Mouse (Mus musculus) hindbrain, embryonic 11.5 days (tissue): Measurements from ENCODE around the gene Hacd4. TPM values are rescaled to one million over a fixed set of nuclear protein-coding genes. Genes with fewer than 3 reads are reported as not detected.

Experiments
- ATAC-seq: fragments of 200-750 bp; cut with Nextera tagmentation; 2 replicates; pipeline ENCODE4 v1.8.0; 2017; ENCODE audit warnings: mild to moderate bottlenecking, moderate TSS enrichment, moderate library complexity; ENCODE audit not compliant: low FRiP score
- DNase-seq: peaks from one replicate; pipeline ENCODE4 v3.0.0-alpha.2; 2015; ENCODE audit warnings: low spot score
- H3K27ac ChIP-seq: fragments of 300-500 bp; sonication (generic); 2 replicates; pipeline ENCODE4 v1.5.1; 2014; ENCODE audit warnings: mild to moderate bottlenecking, low read depth, low read length
- H3K27me3 ChIP-seq: fragments of 300-500 bp; sonication (generic); 2 replicates; pipeline ENCODE4 v1.6.1; 2014; ENCODE audit warnings: mild to moderate bottlenecking, low read length, moderate library complexity, mixed read lengths; ENCODE audit not compliant: control insufficient read depth, insufficient read depth
- H3K36me3 ChIP-seq: fragments of 300-500 bp; sonication (generic); 2 replicates; pipeline ENCODE4 v1.6.1; 2014; ENCODE audit warnings: mild to moderate bottlenecking, low read length, moderate library complexity, mixed read lengths; ENCODE audit not compliant: control insufficient read depth, insufficient read depth
- H3K4me1 ChIP-seq: fragments of 300-500 bp; sonication (generic); replicated peaks from 2 replicates; pipeline ENCODE4 v1.6.1; 2014; ENCODE audit warnings: low read length, mixed read lengths; ENCODE audit not compliant: control insufficient read depth, insufficient read depth
- H3K4me2 ChIP-seq: fragments of 300-500 bp; sonication (generic); replicated peaks from 2 replicates; pipeline ENCODE4 v1.6.1; 2014; ENCODE audit warnings: mild to moderate bottlenecking, low read depth, low read length
- H3K4me3 ChIP-seq: fragments of 300-500 bp; sonication (generic); 2 replicates; pipeline ENCODE4 v1.5.1; 2014; ENCODE audit warnings: low read depth, low read length
- H3K9ac ChIP-seq: fragments of 300-500 bp; sonication (generic); 2 replicates; pipeline ENCODE4 v1.6.1; 2014; ENCODE audit warnings: low read depth, low read length
- H3K9me3 ChIP-seq: fragments of 300-500 bp; sonication (generic); 2 replicates; pipeline ENCODE4 v1.6.1; 2016; ENCODE audit warnings: low read length; ENCODE audit not compliant: control insufficient read depth
- WGBS: fragments of 180-500 bp; shearing (Covaris S2); extraction: QIAGEN DNeasy Blood & Tissue Kit; methylation state at CpG from one replicate; pipeline ENCODE4 v1.1.7; 2014; 5-methylcytosine and 5-hydroxymethylcytosine counted together
- polyA plus RNA-seq: library from polyadenylated mRNA; unstranded; fragments of >200 nt; fragmentation: Nextera tagmentation; extraction: Ambion mirVana; gene quantifications from 2 replicates; pipeline ENCODE4 v1.2.1, GENCODE M21; 2014

Gene Hacd4
- polyA plus RNA-seq: 4.5 and 4.8 TPM in 2 replicates

- Histone ChIP-seq H3K9me3 (no peaks in the 10 kb centered on the region), H3K27me3 (no peaks in the 10 kb centered on the region), H3K9ac (peak within 1 kb of the TSS; percentile 60), H3K4me1 (no peaks in the 10 kb centered on the region), H3K4me3 (peak within 1 kb of the TSS; percentile 32), H3K36me3 (no peaks in the 10 kb centered on the region), H3K4me2 (peak within 1 kb of the TSS; percentile 67), H3K27ac (no peak within 1 kb of the TSS)
- DNase-seq: peak; percentile 53
- peak; percentile 76 for ATAC-seq
- WGBS: 5% methylated on average over 14 of the region's 14 CpGs
Observed at GRCm38 (mm10) chr4:88438326-88438989, at the start of gene Hacd4. Gene Hacd4 (minus strand): TSS chr4:88438928.

GRCm38 (mm10) chr4:88488107-88488506, 49.4 kb upstream of the Hacd4 start:
- H3K4me2 ChIP-seq: no peak overlapping the region
- H3K4me3 ChIP-seq: no peak overlapping the region
- H3K36me3 ChIP-seq: no peaks in the 10 kb centered on the region
- H3K9me3 ChIP-seq: no peaks in the 10 kb centered on the region
- H3K4me1 ChIP-seq: no peaks in the 10 kb centered on the region
- H3K27ac ChIP-seq: no peak overlapping the region
- H3K9ac ChIP-seq: no peak overlapping the region
- ATAC-seq: no peak
- DNase-seq: no peak
- no peaks in the 10 kb centered on the region for H3K27me3 ChIP-seq
- 90% methylated on average over 3 of the region's 3 CpGs for WGBS

GRCm38 (mm10) chr4:88480130-88480529, 41.4 kb upstream of the Hacd4 start:
- Histone ChIP-seq H3K36me3 (no peaks in the 10 kb centered on the region), H3K9ac (no peak overlapping the region), H3K4me2 (no peak overlapping the region), H3K4me3 (no peak overlapping the region), H3K27ac (no peak overlapping the region), H3K27me3 (no peaks in the 10 kb centered on the region), H3K9me3 (no peaks in the 10 kb centered on the region), H3K4me1 (no peaks in the 10 kb centered on the region)
- WGBS: 74% methylated on average over 6 of the region's 6 CpGs
- no peak for ATAC-seq
- no peak for DNase-seq

- 91% methylated on average over 9 of the region's 9 CpGs for WGBS
- DNase-seq (no peak), ATAC-seq (no peak)
- Histone ChIP-seq H3K4me1 (no peaks in the 10 kb centered on the region), H3K9me3 (no peaks in the 10 kb centered on the region), H3K4me2 (no peak overlapping the region), H3K9ac (no peak overlapping the region), H3K27me3 (no peaks in the 10 kb centered on the region), H3K36me3 (no peaks in the 10 kb centered on the region), H3K27ac (no peak overlapping the region), H3K4me3 (no peak overlapping the region)
Observed at GRCm38 (mm10) chr4:88478809-88479186, 40.1 kb upstream of the Hacd4 start.

- H3K4me1 ChIP-seq: no peaks in the 10 kb centered on the region
- 76% methylated on average over 4 of the region's 4 CpGs for WGBS
- no peaks in the 10 kb centered on the region for H3K9me3 ChIP-seq
- H3K9ac ChIP-seq: no peak overlapping the region
- no peak overlapping the region for H3K27ac ChIP-seq
- ATAC-seq (no peak), DNase-seq (no peak)
- H3K4me3 ChIP-seq: no peak overlapping the region
- no peaks in the 10 kb centered on the region for H3K27me3 ChIP-seq
- H3K4me2 ChIP-seq: no peak overlapping the region
- H3K36me3 ChIP-seq: no peaks in the 10 kb centered on the region
Observed at GRCm38 (mm10) chr4:88478177-88478808, 39.6 kb upstream of the Hacd4 start.

GRCm38 (mm10) chr4:88476511-88477210, 37.9 kb upstream of the Hacd4 start:
- no peak overlapping the region for H3K4me3 ChIP-seq
- H3K4me1 ChIP-seq: 0 out of 2 replicates have a peak, but pooled peaks cover 2% of the 10 kb centered on the region
- DNase-seq (no peak), ATAC-seq (no peak)
- H3K27ac ChIP-seq: no peak overlapping the region
- no peaks in the 10 kb centered on the region for H3K27me3 ChIP-seq
- H3K36me3 ChIP-seq: no peaks in the 10 kb centered on the region
- 70% methylated on average over 4 of the region's 4 CpGs for WGBS
- no peak overlapping the region for H3K9ac ChIP-seq
- no peaks in the 10 kb centered on the region for H3K9me3 ChIP-seq
- H3K4me2 ChIP-seq: no peak overlapping the region

- WGBS: 92% methylated on average over 3 of the region's 3 CpGs
- Histone ChIP-seq H3K27me3 (no peaks in the 10 kb centered on the region), H3K36me3 (no peaks in the 10 kb centered on the region), H3K4me2 (no peak overlapping the region), H3K9ac (no peak overlapping the region), H3K4me3 (no peak overlapping the region), H3K27ac (no peak overlapping the region), H3K9me3 (no peaks in the 10 kb centered on the region), H3K4me1 (0 out of 2 replicates have a peak, but pooled peaks cover 2% of the 10 kb centered on the region)
- ATAC-seq (no peak), DNase-seq (no peak)
Observed at GRCm38 (mm10) chr4:88476084-88476483, 37.4 kb upstream of the Hacd4 start.

GRCm38 (mm10) chr4:88471528-88471927, 32.8 kb upstream of the Hacd4 start:
- H3K36me3 ChIP-seq: no peaks in the 10 kb centered on the region
- no peak overlapping the region for H3K9ac ChIP-seq
- H3K27me3 ChIP-seq: no peaks in the 10 kb centered on the region
- no peak overlapping the region for H3K4me2 ChIP-seq
- H3K4me1 ChIP-seq: 0 out of 2 replicates have a peak, but pooled peaks cover 2% of the 10 kb centered on the region
- H3K4me3 ChIP-seq: no peak overlapping the region
- DNase-seq: no peak
- WGBS: 90% methylated on average over 2 of the region's 2 CpGs
- no peak for ATAC-seq
- no peaks in the 10 kb centered on the region for H3K9me3 ChIP-seq
- no peak overlapping the region for H3K27ac ChIP-seq
